Mouse (Mus musculus) limb, embryonic 11.5 days (tissue): ENCODE results near the gene Ola1. TPM values are rescaled to one million over a fixed set of nuclear protein-coding genes. Genes with fewer than 3 reads are reported as not detected.

ENCODE experiments used
- ATAC-seq: fragments of 200-750 bp; cut with Nextera tagmentation; 2 replicates; pipeline ENCODE4 v1.8.0; 2017; ENCODE audit warnings: low read depth; ENCODE audit not compliant: insufficient number of reproducible peaks, low FRiP score, low TSS enrichment
- DNase-seq: peaks from one replicate; pipeline ENCODE4 v3.0.0-alpha.2; 2015; ENCODE audit warnings: low spot score
- H3K27ac ChIP-seq: fragments of 300-500 bp; sonication (generic); replicated peaks from 2 replicates; pipeline ENCODE4 v1.5.1; 2014; ENCODE audit warnings: low read depth, mild to moderate bottlenecking, low read length
- H3K27me3 ChIP-seq: fragments of 300-500 bp; sonication (generic); 2 replicates; pipeline ENCODE4 v1.6.1; 2014; ENCODE audit warnings: mild to moderate bottlenecking, low read length, mixed read lengths; ENCODE audit not compliant: control insufficient read depth, insufficient read depth
- H3K36me3 ChIP-seq: fragments of 300-500 bp; sonication (generic); 2 replicates; pipeline ENCODE4 v1.6.1; 2014; ENCODE audit warnings: mild to moderate bottlenecking, low read length, moderate library complexity, mixed read lengths; ENCODE audit not compliant: control insufficient read depth, insufficient read depth
- H3K4me1 ChIP-seq: fragments of 300-500 bp; sonication (generic); 2 replicates; pipeline ENCODE4 v1.6.1; 2014; ENCODE audit warnings: low read length, mixed read lengths; ENCODE audit not compliant: control insufficient read depth, insufficient read depth
- H3K4me2 ChIP-seq: fragments of 300-500 bp; sonication (generic); 2 replicates; pipeline ENCODE4 v1.6.1; 2014; ENCODE audit warnings: low read depth, mild to moderate bottlenecking, moderate library complexity; ENCODE audit not compliant: severe bottlenecking
- H3K4me3 ChIP-seq: fragments of 300-500 bp; sonication (generic); 2 replicates; pipeline ENCODE4 v1.5.1; 2014; ENCODE audit warnings: low read depth, low read length
- H3K9ac ChIP-seq: fragments of 300-500 bp; sonication (generic); 2 replicates; pipeline ENCODE4 v1.6.1; 2014; ENCODE audit warnings: mild to moderate bottlenecking, low read length
- H3K9me3 ChIP-seq: fragments of 300-500 bp; sonication (generic); 2 replicates; pipeline ENCODE4 v1.6.1; 2016; ENCODE audit warnings: low read length; ENCODE audit not compliant: control insufficient read depth
- WGBS: fragments of 180-500 bp; shearing (Covaris S2); extraction: QIAGEN DNeasy Blood & Tissue Kit; methylation state at CpG from one replicate; pipeline ENCODE4 v1.1.7; 2014; 5-methylcytosine and 5-hydroxymethylcytosine counted together
- polyA plus RNA-seq: library from polyadenylated mRNA; unstranded; fragments of >200 nt; fragmentation: Nextera tagmentation; extraction: Ambion mirVana; gene quantifications from 2 replicates; pipeline ENCODE4 v1.2.1, GENCODE M21; 2014

Ola1 gene
- polyA plus RNA-seq, 1 experiment from 2014 or later = 117 TPM

DNA sequence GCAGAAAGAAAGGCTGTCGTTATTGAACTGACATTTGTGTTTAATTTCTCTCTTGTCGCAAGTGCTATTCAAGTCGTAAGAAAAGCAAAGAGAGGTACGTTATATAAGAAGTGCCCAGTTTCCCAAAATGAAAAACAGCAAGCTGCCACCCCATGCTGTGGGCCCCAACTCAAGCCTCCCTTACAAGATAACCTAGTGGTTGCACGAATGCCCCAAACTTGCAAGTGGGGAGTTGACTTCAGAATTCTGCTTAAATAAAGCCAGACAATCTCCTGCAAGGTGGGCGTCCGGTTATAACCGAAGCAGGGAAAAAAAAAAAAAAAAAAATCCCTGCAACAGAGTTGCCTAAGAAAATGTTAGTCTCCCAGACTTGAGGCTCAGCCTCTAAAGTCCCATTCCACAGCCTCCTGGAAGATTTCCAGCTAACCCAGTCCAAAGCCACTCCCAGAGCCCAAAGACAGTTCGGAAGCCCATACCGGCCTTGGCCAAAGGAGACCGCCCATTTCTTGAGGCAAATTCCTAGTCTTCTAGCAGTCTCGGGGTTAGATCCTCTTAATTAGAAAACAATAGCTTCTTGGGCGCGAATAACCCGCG lies 44.5 kb upstream of the Ola1 start:
- Histone ChIP-seq H3K9ac (no peak overlapping the region; the same call in 1 of the 2 replicates), H3K9me3 (no peaks in the 10 kb centered on the region), H3K36me3 (no peaks in the 10 kb centered on the region), H3K4me2 (peak overlapping the region; percentile 87), H3K4me1 (peaks cover 10% of the 10 kb centered on the region), H3K27ac (no peak overlapping the region), H3K27me3 (peaks cover 45% of the 10 kb centered on the region), H3K4me3 (peak overlapping the region; percentile 39)
- peak; percentile 49 for DNase-seq
- no peak for ATAC-seq
- WGBS = 2% methylated on average over 16 of the region's 16 CpGs

DNA sequence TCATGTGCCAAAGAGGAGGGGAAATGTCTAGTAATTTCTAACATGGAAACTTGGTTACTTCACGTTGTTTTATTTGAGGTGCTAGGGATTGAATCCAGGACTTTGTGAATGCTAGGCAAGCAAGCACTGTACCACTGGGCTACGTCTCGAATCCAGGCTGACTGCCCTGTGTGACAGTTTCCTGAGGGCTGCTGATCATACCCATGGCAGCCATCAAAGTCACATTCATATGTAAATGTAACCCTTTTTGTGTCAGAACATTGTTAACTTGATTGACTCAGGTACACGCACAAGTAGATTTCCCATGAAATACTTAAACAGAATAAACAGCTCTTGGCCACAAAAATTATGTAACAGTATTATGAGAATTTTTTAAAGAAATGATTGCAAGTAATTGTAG lies 30.0 kb upstream of the Ola1 start:
- 62% methylated on average over 4 of the region's 4 CpGs for WGBS

DNA sequence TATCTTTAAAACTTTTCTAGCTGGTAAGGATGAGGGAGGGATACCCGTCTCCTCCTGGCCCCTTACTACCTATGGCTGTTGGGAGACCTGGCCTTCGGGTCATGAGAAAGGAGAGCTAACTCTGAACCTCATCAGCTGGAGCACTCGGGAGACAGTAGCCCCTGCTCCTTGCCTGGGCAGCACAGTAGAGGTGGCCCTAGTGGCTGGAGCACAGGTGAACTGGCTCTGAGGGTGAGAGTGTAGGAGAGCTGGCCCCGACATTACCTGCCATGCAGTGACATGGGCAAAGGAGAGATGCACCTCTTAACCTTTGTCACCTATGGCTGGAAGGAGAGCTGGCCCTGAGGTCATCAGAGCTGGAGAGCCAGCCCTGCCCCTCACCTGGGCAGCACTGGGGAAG lies 22.6 kb upstream of the Ola1 start:
- no peak for ATAC-seq
- WGBS = 81% methylated on average over 4 of the region's 4 CpGs
- H3K27me3 ChIP-seq = no peaks in the 10 kb centered on the region
- H3K4me2 ChIP-seq = no peak overlapping the region
- no peaks in the 10 kb centered on the region for H3K36me3 ChIP-seq
- H3K9me3 ChIP-seq = no peaks in the 10 kb centered on the region
- DNase-seq = no peak
- H3K27ac ChIP-seq = no peak overlapping the region
- no peak overlapping the region for H3K9ac ChIP-seq
- H3K4me3 ChIP-seq = no peak overlapping the region
- peaks cover 3% of the 10 kb centered on the region; the same call in 1 of the 2 replicates for H3K4me1 ChIP-seq

More for the DNA sequence above, 30.0 kb upstream of the Ola1 start:
- Histone ChIP-seq H3K36me3 (no peaks in the 10 kb centered on the region), H3K4me1 (peaks cover 3% of the 10 kb centered on the region; the same call in 1 of the 2 replicates), H3K4me2 (no peak overlapping the region), H3K27me3 (no peaks in the 10 kb centered on the region), H3K9ac (no peak overlapping the region), H3K4me3 (no peak overlapping the region), H3K9me3 (no peaks in the 10 kb centered on the region), H3K27ac (no peak overlapping the region)
- no peak for ATAC-seq
- no peak for DNase-seq

DNA sequence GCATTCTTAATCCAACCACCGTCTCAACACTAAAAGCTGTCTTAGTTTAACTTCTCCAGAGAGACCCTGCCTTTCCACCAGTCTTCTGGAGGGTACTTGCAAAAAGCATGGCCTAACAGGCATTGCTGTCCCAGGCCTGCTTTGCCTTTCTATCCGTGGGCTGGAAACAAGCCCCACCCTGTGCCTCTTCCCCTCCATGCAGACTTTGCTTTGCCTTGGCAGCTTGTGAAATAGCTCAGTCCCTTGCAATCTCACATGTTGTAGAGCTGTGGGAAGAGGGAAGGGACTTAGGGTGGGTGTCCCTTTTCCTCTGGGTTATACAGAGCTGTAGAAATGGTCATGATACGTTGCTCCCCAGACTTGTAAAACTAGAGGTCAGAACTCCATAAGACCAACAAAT lies 12.4 kb upstream of the Ola1 start:
- no peak overlapping the region for H3K4me3 ChIP-seq
- WGBS = 59% methylated on average over 3 of the region's 3 CpGs
- ATAC-seq = no peak
- DNase-seq = no peak
- no peak overlapping the region for H3K27ac ChIP-seq
- no peaks in the 10 kb centered on the region for H3K4me1 ChIP-seq
- H3K36me3 ChIP-seq = no peaks in the 10 kb centered on the region
- H3K9me3 ChIP-seq = no peaks in the 10 kb centered on the region
- no peak overlapping the region for H3K9ac ChIP-seq
- H3K27me3 ChIP-seq = no peaks in the 10 kb centered on the region
- H3K4me2 ChIP-seq = no peak overlapping the region

DNA sequence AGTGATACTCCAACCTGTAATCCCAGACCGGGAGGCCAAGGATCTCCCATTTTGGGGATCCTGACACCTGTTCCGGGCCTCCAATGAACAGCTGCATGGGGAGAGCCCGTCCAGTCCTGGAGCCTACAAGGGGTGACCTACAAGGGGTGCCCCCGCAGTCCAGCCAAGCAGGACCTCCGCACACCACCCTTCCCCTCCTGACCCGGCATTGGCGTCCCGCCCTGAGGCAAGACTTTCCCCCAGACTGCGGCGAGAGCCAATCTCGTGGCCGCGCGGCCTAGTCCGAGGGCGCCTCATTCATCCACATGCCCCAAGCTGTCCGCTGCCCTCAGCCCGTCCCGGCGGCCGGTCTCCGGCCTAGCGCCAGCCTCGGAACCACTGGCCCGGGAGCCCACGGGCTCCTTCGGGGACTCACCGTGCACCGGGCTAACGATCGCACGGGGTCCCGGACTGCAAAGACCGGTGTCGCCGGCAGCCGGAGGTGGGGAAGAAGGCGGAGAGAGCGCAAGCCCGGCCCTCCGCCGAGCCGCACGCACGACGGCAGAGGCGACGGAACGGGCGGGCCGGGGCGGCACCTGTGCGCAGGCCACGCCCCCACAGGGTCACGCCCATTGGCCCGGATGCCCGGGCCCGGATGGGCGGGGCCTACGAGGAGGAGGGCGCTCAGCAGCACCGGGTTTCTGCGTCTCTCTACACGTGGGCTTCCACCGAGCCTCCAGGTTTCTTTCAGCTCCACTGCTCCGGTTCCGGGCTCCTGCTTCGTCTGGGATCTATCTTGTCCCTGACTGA lies 4.7 kb downstream of the Ola1 start:
- H3K4me3 ChIP-seq = peak overlapping the region; percentile 92
- ATAC-seq = peak; percentile 94
- H3K27me3 ChIP-seq = no peaks in the 10 kb centered on the region
- peak; percentile 92 for DNase-seq
- H3K4me1 ChIP-seq = peaks cover 5% of the 10 kb centered on the region; the same call in 1 of the 2 replicates
- H3K9ac ChIP-seq = peak overlapping the region; percentile 82
- under 1% methylated on average over 68 of the region's 68 CpGs for WGBS
- H3K4me2 ChIP-seq = peak overlapping the region; percentile 93
- H3K36me3 ChIP-seq = no peaks in the 10 kb centered on the region
- 0 out of 2 replicates have a peak overlapping the region, but pooled peaks have one; percentile 52 for H3K27ac ChIP-seq
- no peaks in the 10 kb centered on the region for H3K9me3 ChIP-seq

DNA sequence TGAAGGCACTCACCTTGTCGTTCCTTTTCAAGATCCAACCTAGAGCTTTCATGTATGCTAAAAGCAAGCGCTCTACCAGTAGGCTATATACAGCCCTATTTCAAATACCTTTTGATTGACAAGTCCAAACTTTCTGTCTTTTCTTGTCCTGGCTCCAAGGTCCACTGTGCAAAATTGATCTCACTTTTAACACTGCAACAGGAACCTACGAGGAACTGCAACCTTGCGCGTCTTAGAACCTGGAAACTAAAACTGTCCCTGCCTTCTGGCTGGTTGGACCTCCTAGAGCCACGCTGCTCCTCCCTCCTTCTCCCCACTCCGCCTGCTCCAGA lies 5.2 kb downstream of the Ola1 start:
- Histone ChIP-seq H3K27ac (no peak overlapping the region), H3K9ac (peak overlapping the region; percentile 82), H3K4me2 (peak overlapping the region; percentile 93), H3K27me3 (no peaks in the 10 kb centered on the region), H3K36me3 (no peaks in the 10 kb centered on the region), H3K4me1 (peaks cover 5% of the 10 kb centered on the region; the same call in 1 of the 2 replicates), H3K4me3 (peak overlapping the region; percentile 92), H3K9me3 (no peaks in the 10 kb centered on the region)
- DNase-seq (no peak), ATAC-seq (no peak)
- 22% methylated on average over 7 of the region's 7 CpGs for whole genome bisulfite sequencing

DNA sequence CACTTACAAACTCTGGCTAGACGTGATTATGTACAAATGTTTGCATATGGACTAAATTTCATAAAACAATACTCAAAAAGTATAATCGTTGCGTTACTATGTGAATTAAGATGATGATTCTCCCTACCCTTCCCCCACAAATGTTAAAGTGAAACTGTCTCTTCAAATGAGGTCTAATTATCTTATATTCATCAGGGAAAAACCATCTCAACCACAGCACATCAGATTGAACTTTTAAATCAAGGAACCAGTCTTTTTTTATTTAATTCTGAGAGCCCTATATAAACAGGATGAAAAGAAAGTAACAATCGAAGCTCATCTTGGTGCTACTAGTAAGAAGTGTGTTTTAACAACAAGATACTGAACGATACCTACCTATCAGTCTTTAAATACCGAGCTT lies 14.4 kb downstream of the Ola1 start:
- WGBS = 92% methylated on average over 6 of the region's 6 CpGs
- Histone ChIP-seq H3K9ac (no peak overlapping the region), H3K27me3 (no peaks in the 10 kb centered on the region), H3K36me3 (no peaks in the 10 kb centered on the region), H3K27ac (no peak overlapping the region), H3K9me3 (no peaks in the 10 kb centered on the region), H3K4me2 (no peak overlapping the region), H3K4me1 (no peaks in the 10 kb centered on the region), H3K4me3 (no peak overlapping the region)
- no peak for DNase-seq
- no peak for ATAC-seq

DNA sequence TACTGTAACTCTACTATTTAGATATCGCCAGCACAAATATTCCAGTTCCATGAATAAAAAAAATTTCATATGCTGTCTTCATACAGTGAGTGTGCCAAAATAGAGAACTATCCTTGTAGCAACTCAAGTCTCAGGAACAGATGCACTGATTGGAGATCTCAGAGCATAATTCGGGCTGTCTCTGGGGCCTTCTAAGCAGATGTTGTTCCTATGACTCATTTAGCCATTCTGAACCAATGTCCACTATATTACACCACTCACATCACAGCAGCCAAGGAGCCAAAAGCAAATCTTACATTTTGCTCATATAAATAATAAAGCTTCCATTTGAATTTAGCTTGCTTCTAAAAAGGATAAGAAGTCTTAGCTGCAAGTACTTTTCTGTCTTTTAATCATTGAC lies 30.2 kb downstream of the Ola1 start:
- no peaks in the 10 kb centered on the region for H3K4me1 ChIP-seq
- 94% methylated on average over 2 of the region's 2 CpGs for WGBS
- DNase-seq = no peak
- no peak overlapping the region for H3K4me3 ChIP-seq
- H3K27me3 ChIP-seq = no peaks in the 10 kb centered on the region
- H3K9me3 ChIP-seq = no peaks in the 10 kb centered on the region
- H3K36me3 ChIP-seq = no peaks in the 10 kb centered on the region
- ATAC-seq = no peak
- H3K9ac ChIP-seq = no peak overlapping the region
- no peak overlapping the region for H3K27ac ChIP-seq
- no peak overlapping the region for H3K4me2 ChIP-seq
